Mouse (Mus musculus) forebrain, embryonic 14.5 days (tissue): ENCODE results near the gene Zfp36l1. TPM values are rescaled to one million over a fixed set of nuclear protein-coding genes. Genes with fewer than 3 reads are reported as not detected.

Experiments
- ATAC-seq: fragments of 200-750 bp; cut with Nextera tagmentation; 2 replicates; pipeline ENCODE4 v1.8.0; 2017; ENCODE audit warnings: mild to moderate bottlenecking, moderate library complexity
- DNase-seq: peaks from one replicate; pipeline ENCODE4 v3.0.0-alpha.2; 2015; ENCODE audit warnings: low spot score
- H3K27ac ChIP-seq: fragments of 300-500 bp; sonication (generic); 2 replicates; pipeline ENCODE4 v1.5.1; 2014; ENCODE audit warnings: low read depth, mild to moderate bottlenecking, control low read depth, low read length, moderate library complexity
- H3K27me3 ChIP-seq: fragments of 300-500 bp; sonication (generic); replicated peaks from 2 replicates; pipeline ENCODE4 v1.6.1; 2014; ENCODE audit warnings: low read length, control low read depth, mixed read lengths; ENCODE audit not compliant: control insufficient read depth, insufficient read depth
- H3K36me3 ChIP-seq: fragments of 300-500 bp; sonication (generic); 2 replicates; pipeline ENCODE4 v1.6.1; 2014; ENCODE audit warnings: low read length, control low read depth; ENCODE audit not compliant: control insufficient read depth, insufficient read depth
- H3K4me1 ChIP-seq: fragments of 300-500 bp; sonication (generic); 2 replicates; pipeline ENCODE4 v1.6.1; 2014; ENCODE audit warnings: antibody characterized with exemption, low read length, control low read depth; ENCODE audit not compliant: control insufficient read depth, insufficient read depth
- H3K4me2 ChIP-seq: fragments of 300-500 bp; sonication (generic); 2 replicates; pipeline ENCODE4 v1.6.1; 2014; ENCODE audit warnings: mild to moderate bottlenecking, control low read depth, low read length
- H3K4me3 ChIP-seq: fragments of 300-500 bp; sonication (generic); 2 replicates; pipeline ENCODE4 v1.5.1; 2014; ENCODE audit warnings: low read depth, low read length, control low read depth
- H3K9ac ChIP-seq: fragments of 300-500 bp; sonication (generic); 2 replicates; pipeline ENCODE4 v1.6.1; 2014; ENCODE audit warnings: mild to moderate bottlenecking, low read length, control low read depth, moderate library complexity
- H3K9me3 ChIP-seq: fragments of 300-500 bp; sonication (generic); replicated peaks from 2 replicates; pipeline ENCODE4 v1.6.1; 2016; ENCODE audit warnings: low read length, control low read depth, mixed read lengths; ENCODE audit not compliant: control insufficient read depth
- WGBS: fragments of 180-500 bp; shearing (Covaris S2); extraction: QIAGEN DNeasy Blood & Tissue Kit; methylation state at CpG from one replicate; pipeline ENCODE4 v1.1.7; 2014; 5-methylcytosine and 5-hydroxymethylcytosine counted together
- polyA plus RNA-seq: library from polyadenylated mRNA; unstranded; fragments of >200 nt; fragmentation: Nextera tagmentation; extraction: Ambion mirVana; gene quantifications from 2 replicates; pipeline ENCODE4 v1.2.1, GENCODE M21; 2014

Zfp36l1 gene
- polyA plus RNA-seq, 1 experiment from 2014 or later = 45.5 TPM

- Histone ChIP-seq H3K27me3 (no peaks in the 10 kb centered on the region), H3K4me1 (no peaks in the 10 kb centered on the region), H3K27ac (no peak overlapping the region), H3K4me2 (no peak overlapping the region), H3K9ac (no peak overlapping the region), H3K36me3 (no peaks in the 10 kb centered on the region), H3K4me3 (no peak overlapping the region), H3K9me3 (no peaks in the 10 kb centered on the region)
- DNase-seq (no peak), ATAC-seq (no peak)
- 57% methylated on average over 8 of the region's 8 CpGs for WGBS
Observed at GRCm38 (mm10) chr12:80091080-80091479, 21.7 kb downstream of the Zfp36l1 start.

GRCm38 (mm10) chr12:80090529-80090928 is 22.3 kb downstream of the Zfp36l1 start:
- Histone ChIP-seq H3K9ac (no peak overlapping the region), H3K36me3 (no peaks in the 10 kb centered on the region), H3K4me2 (no peak overlapping the region), H3K9me3 (no peaks in the 10 kb centered on the region), H3K27ac (no peak overlapping the region), H3K27me3 (no peaks in the 10 kb centered on the region), H3K4me3 (no peak overlapping the region), H3K4me1 (no peaks in the 10 kb centered on the region)
- no peak for ATAC-seq
- no peak for DNase-seq
- 80% methylated on average over 5 of the region's 5 CpGs for WGBS

- Histone ChIP-seq H3K27me3 (no peaks in the 10 kb centered on the region), H3K27ac (no peak overlapping the region)
- no peak for ATAC-seq
Observed at GRCm38 (mm10) chr12:80088143-80088542, 24.7 kb downstream of the Zfp36l1 start.

GRCm38 (mm10) chr12:80084446-80085112 is 28.2 kb downstream of the Zfp36l1 start:
- ATAC-seq = no peak
- Histone ChIP-seq H3K36me3 (no peaks in the 10 kb centered on the region), H3K4me3 (no peak overlapping the region), H3K4me1 (no peaks in the 10 kb centered on the region), H3K27ac (no peak overlapping the region), H3K27me3 (no peaks in the 10 kb centered on the region), H3K4me2 (no peak overlapping the region), H3K9ac (no peak overlapping the region), H3K9me3 (no peaks in the 10 kb centered on the region)
- WGBS = 72% methylated on average over 7 of the region's 7 CpGs
- no peak for DNase-seq

More at GRCm38 (mm10) chr12:80088143-80088542, 24.7 kb downstream of the Zfp36l1 start:
- WGBS = 88% methylated on average over 4 of the region's 4 CpGs
- no peaks in the 10 kb centered on the region for H3K4me1 ChIP-seq
- H3K4me3 ChIP-seq = no peak overlapping the region
- no peaks in the 10 kb centered on the region for H3K9me3 ChIP-seq
- no peak for DNase-seq
- no peaks in the 10 kb centered on the region for H3K36me3 ChIP-seq
- no peak overlapping the region for H3K9ac ChIP-seq
- H3K4me2 ChIP-seq = no peak overlapping the region

GRCm38 (mm10) chr12:80083937-80084336 is 28.9 kb downstream of the Zfp36l1 start:
- DNase-seq = no peak
- Histone ChIP-seq H3K9ac (no peak overlapping the region), H3K27ac (no peak overlapping the region), H3K36me3 (no peaks in the 10 kb centered on the region), H3K9me3 (no peaks in the 10 kb centered on the region), H3K4me3 (no peak overlapping the region), H3K27me3 (no peaks in the 10 kb centered on the region), H3K4me2 (no peak overlapping the region), H3K4me1 (no peaks in the 10 kb centered on the region)
- WGBS = 35% methylated on average over 3 of the region's 3 CpGs
- no peak for ATAC-seq

GRCm38 (mm10) chr12:80083133-80083821 is 29.5 kb downstream of the Zfp36l1 start:
- H3K9ac ChIP-seq = no peak overlapping the region
- no peaks in the 10 kb centered on the region for H3K36me3 ChIP-seq
- 86% methylated on average over 7 of the region's 7 CpGs for WGBS
- DNase-seq (no peak), ATAC-seq (no peak)
- H3K27me3 ChIP-seq = no peaks in the 10 kb centered on the region
- no peaks in the 10 kb centered on the region for H3K4me1 ChIP-seq
- H3K4me3 ChIP-seq = no peak overlapping the region
- H3K4me2 ChIP-seq = no peak overlapping the region
- H3K9me3 ChIP-seq = no peaks in the 10 kb centered on the region
- no peak overlapping the region for H3K27ac ChIP-seq

- no peak overlapping the region for H3K4me2 ChIP-seq
- no peak overlapping the region for H3K4me3 ChIP-seq
- DNase-seq = no peak
- H3K27me3 ChIP-seq = no peaks in the 10 kb centered on the region
- no peaks in the 10 kb centered on the region for H3K4me1 ChIP-seq
- no peaks in the 10 kb centered on the region for H3K36me3 ChIP-seq
- ATAC-seq = no peak
- 91% methylated on average over 4 of the region's 4 CpGs for WGBS
- no peaks in the 10 kb centered on the region for H3K9me3 ChIP-seq
- H3K9ac ChIP-seq = no peak overlapping the region
- H3K27ac ChIP-seq = no peak overlapping the region
Observed at GRCm38 (mm10) chr12:80082730-80083129, 30.1 kb downstream of the Zfp36l1 start.

- Histone ChIP-seq H3K4me3 (no peak overlapping the region), H3K9me3 (no peaks in the 10 kb centered on the region), H3K27me3 (no peaks in the 10 kb centered on the region), H3K4me2 (no peak overlapping the region), H3K9ac (no peak overlapping the region), H3K4me1 (no peaks in the 10 kb centered on the region), H3K36me3 (no peaks in the 10 kb centered on the region), H3K27ac (no peak overlapping the region)
- DNase-seq (no peak), ATAC-seq (no peak)
- WGBS = 71% methylated on average over 2 of the region's 2 CpGs
Observed at GRCm38 (mm10) chr12:80081440-80081839, 31.4 kb downstream of the Zfp36l1 start.

- ATAC-seq (no peak), DNase-seq (no peak)
- 87% methylated on average over 4 of the region's 4 CpGs for WGBS
- Histone ChIP-seq H3K9ac (no peak overlapping the region), H3K4me2 (no peak overlapping the region), H3K4me3 (no peak overlapping the region), H3K9me3 (no peaks in the 10 kb centered on the region), H3K27ac (no peak overlapping the region), H3K36me3 (no peaks in the 10 kb centered on the region), H3K4me1 (no peaks in the 10 kb centered on the region), H3K27me3 (no peaks in the 10 kb centered on the region)
Observed at GRCm38 (mm10) chr12:80079937-80080336, 32.9 kb downstream of the Zfp36l1 start.
